10 mouse cellular contexts compared by ENCODE assay signal in genomic region chr4:8190441-8190840, GRCm38 (mm10). TPM values are rescaled to one million over a fixed set of nuclear protein-coding genes. Genes with fewer than 3 reads are reported as not detected.
DNase-seq lines count a peak whose midpoint lies in the region.
"Had no signal": no experiment of that assay in that cellular context is flagged by ENCODE, and none has a peak within 500 bp of the region (broad histone marks: within the 10 kb centered on the region; RNA-seq: fewer than 3 reads in every experiment).

No protein-coding gene starts in this region.

- peak; percentile 23 for DNase-seq in adrenal gland, postnatal 14 days
- DNase-seq in adrenal gland, postnatal 10 days: no peak
- DNase-seq in kidney, adult 9 months: peak; percentile 31
- DNase-seq in kidney, postnatal 14 days: no peak
- DNase-seq in 416B (ENCODE audit: low read depth): peak; percentile 70
- DNase-seq in induced T-regulatory cell, adult 2 months (ENCODE audit: low read depth): peak; percentile 17
- DNase-seq in thymus, postnatal 36 days: no peak
- no peak for DNase-seq in thymus, postnatal 0 days (ENCODE audit: low spot score)
- DNase-seq: B cell, adult 2 months; thymus, adult 18-20 months had no signal

RNA-seq across cellular contexts. Expression of gene Car8, which starts 48.4 kb away (rescaled TPM):
- 6.3 and 9.7 TPM in 2 replicates for total RNA-seq in adrenal gland, postnatal 14 days (2021)
- 1 to 10 TPM; 8.2 to 9.7 TPM for total RNA-seq in adrenal gland, postnatal 10 days (2021)
- polyA plus RNA-seq in thymus, postnatal 0 days (2015; fragmentation: Nextera tagmentation; extraction: Ambion mirVana): 0.42 and 0.60 TPM in 2 replicates

Comparison
In these comparisons a context has a peak if more than half of its experiments do, and no peak if none do; other contexts are left out.
1. DNase-seq: peak in adrenal gland, postnatal 14 days (single experiment), kidney, adult 9 months (single experiment), 416B (single experiment) and induced T-regulatory cell, adult 2 months (single experiment); none in adrenal gland, postnatal 10 days (single experiment), kidney, postnatal 14 days (single experiment), thymus, postnatal 36 days (0 of 2) and thymus, postnatal 0 days (single experiment).